Mouse (Mus musculus) lung, postnatal 0 days (tissue): Measurements from ENCODE around the gene Kcnh5. TPM values are rescaled to one million over a fixed set of nuclear protein-coding genes. Genes with fewer than 3 reads are reported as not detected.

Source experiments
- ATAC-seq: fragments of 200-750 bp; cut with Nextera tagmentation; 2 replicates; pipeline ENCODE4 v1.8.0; 2017; ENCODE audit warnings: moderate library complexity
- DNase-seq: peaks from one replicate; pipeline ENCODE4 v3.0.0-alpha.2; 2016; ENCODE audit warnings: low spot score
- H3K27ac ChIP-seq: fragments of 300-500 bp; sonication (generic); 2 replicates; pipeline ENCODE4 v1.5.1; 2014; ENCODE audit warnings: antibody characterized with exemption, mild to moderate bottlenecking, low read length, mixed read lengths
- H3K27me3 ChIP-seq: fragments of 300-500 bp; sonication (generic); replicated peaks from 2 replicates; pipeline ENCODE4 v1.6.1; 2014; ENCODE audit warnings: low read length, mixed read lengths; ENCODE audit not compliant: insufficient read depth
- H3K36me3 ChIP-seq: fragments of 300-500 bp; sonication (generic); 2 replicates; pipeline ENCODE4 v1.6.1; 2014; ENCODE audit warnings: low read length, mixed read lengths; ENCODE audit not compliant: insufficient read depth
- H3K4me1 ChIP-seq: fragments of 300-500 bp; sonication (generic); 2 replicates; pipeline ENCODE4 v1.6.1; 2014; ENCODE audit warnings: antibody characterized with exemption, low read depth, low read length, mixed read lengths; ENCODE audit not compliant: insufficient read depth
- H3K4me2 ChIP-seq: fragments of 300-500 bp; sonication (generic); replicated peaks from 2 replicates; pipeline ENCODE4 v1.6.1; 2014; ENCODE audit warnings: low read depth, mild to moderate bottlenecking, low read length, moderate library complexity, mixed read lengths
- H3K4me3 ChIP-seq: fragments of 300-500 bp; sonication (generic); 2 replicates; pipeline ENCODE4 v1.5.1; 2014; ENCODE audit warnings: low read depth, low read length
- H3K9ac ChIP-seq: fragments of 300-500 bp; sonication (generic); replicated peaks from 2 replicates; pipeline ENCODE4 v1.6.1; 2014; ENCODE audit warnings: low read depth, mild to moderate bottlenecking
- H3K9me3 ChIP-seq: fragments of 300-500 bp; sonication (generic); 2 replicates; pipeline ENCODE4 v1.6.1; 2016; ENCODE audit warnings: low read length, mixed read lengths
- CTCF ChIP-seq: IDR thresholded peaks from 2 replicates; pipeline ENCODE4 v1.5.1; 2016; ENCODE audit warnings: antibody characterized with exemption, mild to moderate bottlenecking
- EP300 ChIP-seq: IDR thresholded peaks from 2 replicates; pipeline ENCODE4 v1.6.1; 2016; ENCODE audit warnings: antibody characterized with exemption, mild to moderate bottlenecking, control low read depth
- WGBS: fragments of 180-500 bp; shearing (Covaris S2); extraction: QIAGEN DNeasy Blood & Tissue Kit; methylation state at CpG from one replicate; pipeline ENCODE4 v1.1.7; 2014; 5-methylcytosine and 5-hydroxymethylcytosine counted together
- polyA plus RNA-seq: library from polyadenylated mRNA; unstranded; fragments of >200 nt; fragmentation: Nextera tagmentation; extraction: Ambion mirVana; gene quantifications from 2 replicates; pipeline ENCODE4 v1.2.1, GENCODE M21; 2015

The Kcnh5 gene
- polyA plus RNA-seq, 1 experiment from 2014 or later = not detected

GRCm38 (mm10) chr12:74971187-74971586 is 205.9 kb downstream of the Kcnh5 start:
- Histone ChIP-seq H3K9me3 (no peaks in the 10 kb centered on the region), H3K27me3 (no peaks in the 10 kb centered on the region), H3K4me2 (no peak overlapping the region), H3K9ac (no peak overlapping the region), H3K4me3 (no peak overlapping the region), H3K36me3 (no peaks in the 10 kb centered on the region), H3K4me1 (no peaks in the 10 kb centered on the region), H3K27ac (no peak overlapping the region)
- WGBS = 81% methylated on average over 3 of the region's 3 CpGs
- TF ChIP-seq CTCF (no peak), EP300 (no peak)
- ATAC-seq (no peak), DNase-seq (no peak)

- H3K4me1 ChIP-seq = no peaks in the 10 kb centered on the region
- no peaks in the 10 kb centered on the region for H3K27me3 ChIP-seq
- no peak overlapping the region for H3K4me2 ChIP-seq
- TF ChIP-seq CTCF = no peak
- no peak for TF ChIP-seq EP300
- no peaks in the 10 kb centered on the region for H3K9me3 ChIP-seq
- no peak for DNase-seq
- H3K27ac ChIP-seq = no peak overlapping the region
- H3K4me3 ChIP-seq = no peak overlapping the region
- no peak overlapping the region for H3K9ac ChIP-seq
- no peaks in the 10 kb centered on the region for H3K36me3 ChIP-seq
- WGBS = 47% methylated on average over 4 of the region's 4 CpGs
- ATAC-seq = no peak
Observed at GRCm38 (mm10) chr12:74969420-74969819, 207.7 kb downstream of the Kcnh5 start.

GRCm38 (mm10) chr12:74966266-74966665 is 210.9 kb downstream of the Kcnh5 start:
- Histone ChIP-seq H3K9me3 (no peaks in the 10 kb centered on the region), H3K4me1 (no peaks in the 10 kb centered on the region), H3K36me3 (no peaks in the 10 kb centered on the region), H3K27me3 (no peaks in the 10 kb centered on the region), H3K4me3 (no peak overlapping the region), H3K4me2 (no peak overlapping the region), H3K27ac (no peak overlapping the region), H3K9ac (no peak overlapping the region)
- DNase-seq (no peak), ATAC-seq (no peak)
- no peak for TF ChIP-seq EP300
- TF ChIP-seq CTCF = no peak
- 89% methylated on average over 2 of the region's 2 CpGs for WGBS

GRCm38 (mm10) chr12:74952661-74953060 is 224.5 kb downstream of the Kcnh5 start:
- Histone ChIP-seq H3K4me2 (no peak overlapping the region), H3K27me3 (no peaks in the 10 kb centered on the region), H3K4me3 (no peak overlapping the region), H3K4me1 (no peaks in the 10 kb centered on the region), H3K27ac (no peak overlapping the region), H3K9me3 (no peaks in the 10 kb centered on the region), H3K9ac (no peak overlapping the region), H3K36me3 (no peaks in the 10 kb centered on the region)
- ATAC-seq = no peak
- 81% methylated on average over 2 of the region's 2 CpGs for WGBS
- no peak for TF ChIP-seq EP300
- TF ChIP-seq CTCF = no peak
- no peak for DNase-seq

- no peaks in the 10 kb centered on the region for H3K36me3 ChIP-seq
- H3K4me2 ChIP-seq = no peak overlapping the region
- no peaks in the 10 kb centered on the region for H3K27me3 ChIP-seq
- H3K9me3 ChIP-seq = no peaks in the 10 kb centered on the region
- no peak overlapping the region for H3K27ac ChIP-seq
- WGBS = 70% methylated on average over 9 of the region's 9 CpGs
- no peak for TF ChIP-seq CTCF
- no peak for TF ChIP-seq EP300
- DNase-seq = no peak
- ATAC-seq = no peak
- H3K4me3 ChIP-seq = no peak overlapping the region
- no peak overlapping the region for H3K9ac ChIP-seq
- no peaks in the 10 kb centered on the region for H3K4me1 ChIP-seq
Observed at GRCm38 (mm10) chr12:74951124-74952115, 225.7 kb downstream of the Kcnh5 start.

GRCm38 (mm10) chr12:74901331-74901730 is 275.8 kb downstream of the Kcnh5 start:
- WGBS = 76% methylated on average over 6 of the region's 6 CpGs
- no peaks in the 10 kb centered on the region for H3K9me3 ChIP-seq
- no peak for TF ChIP-seq EP300
- no peak for TF ChIP-seq CTCF

More at GRCm38 (mm10) chr12:74901331-74901730, 275.8 kb downstream of the Kcnh5 start:
- Histone ChIP-seq H3K4me3 (no peak overlapping the region), H3K9ac (no peak overlapping the region), H3K4me2 (no peak overlapping the region), H3K4me1 (no peaks in the 10 kb centered on the region), H3K27ac (no peak overlapping the region), H3K36me3 (no peaks in the 10 kb centered on the region), H3K27me3 (no peaks in the 10 kb centered on the region)
- DNase-seq (no peak), ATAC-seq (no peak)
